Mouse (Mus musculus) limb, embryonic 11.5 days (tissue): ENCODE measurements around the gene Fam149b. TPM values are rescaled to one million over a fixed set of nuclear protein-coding genes. Genes with fewer than 3 reads are reported as not detected.

Experiments used
- polyA plus RNA-seq: library from polyadenylated mRNA; unstranded; fragments of >200 nt; fragmentation: Nextera tagmentation; extraction: Ambion mirVana; gene quantifications from 2 replicates; pipeline ENCODE4 v1.2.1, GENCODE M21; 2014

Fam149b gene
- polyA plus RNA-seq, 1 experiment from 2014 or later: 50.4 TPM

Other genes with a start within 250 kb of the Fam149b start
- gene Saysd1, start 209.6 kb upstream of the Fam149b start, polyA plus RNA-seq: 11.4 and 15.3 TPM in 2 replicates
- gene Kcnk5, start 166.4 kb upstream of the Fam149b start, polyA plus RNA-seq: 5.2 and 6.4 TPM in 2 replicates
- not detected in 2 replicates for gene Kcnk16, start 79.0 kb upstream of the Fam149b start, polyA plus RNA-seq
- 9.9 and 13.8 TPM in 2 replicates for gene Nudt13, start 53.5 kb upstream of the Fam149b start, polyA plus RNA-seq
- 74.0 and 74.4 TPM in 2 replicates for gene Ecd, start within 50 bp of the Fam149b start, polyA plus RNA-seq
- gene Dnajc9, start 40.7 kb downstream of the Fam149b start, polyA plus RNA-seq: 261 and 262 TPM in 2 replicates
- gene Mrps16, start 45.5 kb downstream of the Fam149b start, polyA plus RNA-seq: 82.0 and 86.3 TPM in 2 replicates
- 0.18 and 0.23 TPM in 2 replicates for gene Cfap70, start 104.1 kb downstream of the Fam149b start, polyA plus RNA-seq
- gene Anxa7, start 132.0 kb downstream of the Fam149b start, polyA plus RNA-seq: 25.1 and 26.2 TPM in 2 replicates
- 1.7 and 1.8 TPM in 2 replicates for gene Mss51, start 148.7 kb downstream of the Fam149b start, polyA plus RNA-seq
- gene Ppp3cb, start 198.4 kb downstream of the Fam149b start, polyA plus RNA-seq: 55.8 and 56.9 TPM in 2 replicates